Mouse (Mus musculus): ENCODE measurements at regions not wholly inside any gene's neighbourhood (a gene's known extent, or its start where the extent isn't known, plus 50 kb on each side); places are given as distances from the start of the nearest gene placed in this dataset.
"Not testable (repeated sequence)": the region's sequence is repeated elsewhere in the genome, so short reads cannot be mapped to it uniquely, and the experiment has no call there.

- Histone ChIP-seq H3K4me3 (replicated peaks; ENCODE audit: insufficient read depth, low read depth, low read length) (no peak overlapping the region), H3K27me3 (ENCODE audit: control insufficient read depth, insufficient read depth, low read length) (no peaks in the 10 kb centered on the region), H3K27ac (ENCODE audit: insufficient read depth, low read length) (no peak overlapping the region), H3K4me1 (ENCODE audit: control insufficient read depth, insufficient read depth, low read length) (no peaks in the 10 kb centered on the region)
- WGBS = 87% methylated on average over 4 of the region's 4 CpGs
- no peak for TF ChIP-seq POLR2A (IDR thresholded peaks at IDR 0.05; ENCODE audit: borderline replicate concordance, insufficient read depth, low read length)
- DNase-seq = no peak
These were observed 93.6 kb upstream of the Ifngr1 start for GRCm38 (mm10) chr10:19498112-19498511.

- H3K27ac ChIP-seq (ENCODE audit: insufficient read depth, low read length) = no peak overlapping the region
- no peak overlapping the region for H3K4me3 ChIP-seq (replicated peaks; ENCODE audit: insufficient read depth, low read depth, low read length)
- no peaks in the 10 kb centered on the region for H3K4me1 ChIP-seq (ENCODE audit: control insufficient read depth, insufficient read depth, low read length)
- no peak for DNase-seq
- H3K27me3 ChIP-seq (ENCODE audit: control insufficient read depth, insufficient read depth, low read length) = no peaks in the 10 kb centered on the region
- 83% methylated on average over 4 of the region's 4 CpGs for WGBS
- no peak for TF ChIP-seq POLR2A (IDR thresholded peaks at IDR 0.05; ENCODE audit: borderline replicate concordance, insufficient read depth, low read length)
- no peak for TF ChIP-seq CTCF (IDR thresholded peaks at IDR 0.05; ENCODE audit: borderline replicate concordance, insufficient read depth, low read depth, low read length)
These were observed 88.9 kb upstream of the Ifngr1 start for GRCm38 (mm10) chr10:19502874-19503273.

DNA sequence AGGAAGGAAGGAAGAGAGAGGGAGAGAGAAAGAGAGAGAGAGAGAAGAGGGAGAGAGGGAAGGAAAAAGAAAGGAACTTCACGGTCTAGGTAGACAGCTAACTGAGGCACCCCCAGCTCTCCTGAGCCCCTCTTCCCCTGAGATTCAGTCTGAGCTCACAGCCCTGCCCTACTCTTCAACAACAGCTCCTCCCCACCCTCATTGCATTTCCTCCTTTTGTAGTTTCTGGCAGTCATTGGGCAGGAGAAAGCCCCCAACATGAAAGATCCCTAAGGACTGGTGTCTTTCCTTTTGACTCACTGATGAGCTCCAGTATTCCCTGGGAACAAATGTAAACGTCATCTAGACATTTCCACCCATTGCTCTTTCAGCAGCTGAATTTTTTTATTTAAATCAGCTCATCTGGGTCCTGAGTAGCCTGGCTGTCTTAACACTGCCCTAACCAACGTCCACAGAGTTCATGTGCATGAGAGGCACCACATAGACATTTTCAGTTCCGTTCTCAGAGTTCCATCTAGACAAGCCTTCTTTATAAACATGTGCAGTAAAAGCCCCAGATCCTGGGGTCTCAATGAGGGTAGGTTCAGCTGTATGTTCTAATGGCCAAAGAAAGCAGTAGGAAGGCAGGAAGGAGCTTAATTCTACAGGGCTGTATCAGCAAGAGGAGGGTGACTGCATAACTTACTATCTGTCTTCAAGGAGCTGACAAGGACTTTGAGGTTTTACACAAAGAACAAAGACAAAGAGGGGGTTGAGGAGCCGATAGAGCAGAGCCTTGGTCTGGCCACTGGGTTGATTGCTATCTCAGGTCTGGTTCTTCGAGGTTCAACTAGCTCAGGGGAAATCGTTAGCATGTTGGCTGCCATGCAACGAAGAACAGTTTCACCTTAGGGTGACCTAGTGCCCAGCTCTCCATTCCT lies 87.6 kb upstream of the Ifngr1 start:
- TF ChIP-seq CTCF (IDR thresholded peaks at IDR 0.05; ENCODE audit: borderline replicate concordance, insufficient read depth, low read depth, low read length) (no peak), POLR2A (IDR thresholded peaks at IDR 0.05; ENCODE audit: borderline replicate concordance, insufficient read depth, low read length) (no peak)
- H3K27me3 ChIP-seq (ENCODE audit: control insufficient read depth, insufficient read depth, low read length) = no peaks in the 10 kb centered on the region
- 68% methylated on average over 8 of the region's 8 CpGs for WGBS
- no peak overlapping the region for H3K4me3 ChIP-seq (replicated peaks; ENCODE audit: insufficient read depth, low read depth, low read length)
- DNase-seq = no peak
- H3K27ac ChIP-seq (ENCODE audit: insufficient read depth, low read length) = no peak overlapping the region
- H3K4me1 ChIP-seq (ENCODE audit: control insufficient read depth, insufficient read depth, low read length) = no peaks in the 10 kb centered on the region

DNA sequence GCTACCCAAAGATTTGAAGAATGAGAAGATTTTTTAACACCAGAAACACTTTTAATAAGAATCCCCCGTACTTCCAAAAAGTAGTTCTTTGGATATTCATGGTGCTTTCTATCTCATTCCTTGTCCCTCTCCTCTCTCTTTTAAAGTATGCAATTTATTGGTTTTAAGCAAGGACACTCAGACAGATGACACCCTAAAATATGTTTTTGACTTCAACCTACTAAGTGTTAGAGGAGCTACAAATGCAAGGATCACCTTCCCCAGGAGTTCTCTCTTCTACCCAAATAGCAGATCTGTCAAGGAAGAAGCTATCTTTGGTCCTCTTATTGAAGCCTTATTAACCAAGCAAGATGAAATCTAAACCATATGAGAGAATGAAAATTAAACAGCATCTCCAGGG lies 86.6 kb upstream of the Ifngr1 start:
- no peaks in the 10 kb centered on the region for H3K27me3 ChIP-seq (ENCODE audit: control insufficient read depth, insufficient read depth, low read length)
- no peak for TF ChIP-seq CTCF (IDR thresholded peaks at IDR 0.05; ENCODE audit: borderline replicate concordance, insufficient read depth, low read depth, low read length)
- no peak for TF ChIP-seq POLR2A (IDR thresholded peaks at IDR 0.05; ENCODE audit: borderline replicate concordance, insufficient read depth, low read length)
- H3K4me3 ChIP-seq (replicated peaks; ENCODE audit: insufficient read depth, low read depth, low read length) = no peak overlapping the region
- no peak for DNase-seq
- H3K4me1 ChIP-seq (ENCODE audit: control insufficient read depth, insufficient read depth, low read length) = no peaks in the 10 kb centered on the region
- H3K27ac ChIP-seq (ENCODE audit: insufficient read depth, low read length) = no peak overlapping the region
- 97% methylated on average over 1 of the region's 1 CpGs for WGBS

GRCm38 (mm10) chr10:19505979-19506378 lies 85.8 kb upstream of the Ifngr1 start:
- no peak for TF ChIP-seq CTCF (IDR thresholded peaks at IDR 0.05; ENCODE audit: borderline replicate concordance, insufficient read depth, low read depth, low read length)
- TF ChIP-seq POLR2A (IDR thresholded peaks at IDR 0.05; ENCODE audit: borderline replicate concordance, insufficient read depth, low read length) = no peak
- 61% methylated on average over 6 of the region's 6 CpGs for WGBS
- no peak overlapping the region for H3K4me3 ChIP-seq (replicated peaks; ENCODE audit: insufficient read depth, low read depth, low read length)

DNA sequence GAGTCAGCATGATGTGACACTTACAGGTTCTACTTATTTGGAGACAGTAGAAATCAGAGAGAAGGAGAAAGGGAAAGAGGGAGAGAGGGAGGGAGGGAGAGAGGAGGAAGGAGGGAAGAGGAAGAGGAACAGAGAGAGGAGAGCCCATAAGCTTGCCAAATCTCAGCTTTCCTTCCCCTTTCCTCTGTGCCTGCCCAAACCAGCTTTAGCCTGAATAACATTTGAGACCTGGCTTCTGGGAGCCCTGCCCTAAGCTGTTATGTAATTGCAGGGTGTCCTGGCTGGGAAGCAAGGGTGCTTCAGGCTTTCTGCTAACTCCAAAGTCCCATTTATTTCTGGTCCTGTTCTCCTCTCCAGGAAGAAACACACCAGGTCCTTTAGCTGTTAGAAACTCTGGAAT lies 85.3 kb upstream of the Ifngr1 start:
- Histone ChIP-seq H3K4me3 (replicated peaks; ENCODE audit: insufficient read depth, low read depth, low read length) (no peak overlapping the region), H3K27me3 (ENCODE audit: control insufficient read depth, insufficient read depth, low read length) (no peaks in the 10 kb centered on the region), H3K27ac (ENCODE audit: insufficient read depth, low read length) (no peak overlapping the region), H3K4me1 (ENCODE audit: control insufficient read depth, insufficient read depth, low read length) (no peaks in the 10 kb centered on the region)
- TF ChIP-seq CTCF (IDR thresholded peaks at IDR 0.05; ENCODE audit: borderline replicate concordance, insufficient read depth, low read depth, low read length) (no peak), POLR2A (IDR thresholded peaks at IDR 0.05; ENCODE audit: borderline replicate concordance, insufficient read depth, low read length) (no peak)
- DNase-seq = no peak

More at GRCm38 (mm10) chr10:19505979-19506378, 85.8 kb upstream of the Ifngr1 start:
- Histone ChIP-seq H3K4me1 (ENCODE audit: control insufficient read depth, insufficient read depth, low read length) (no peaks in the 10 kb centered on the region), H3K27me3 (ENCODE audit: control insufficient read depth, insufficient read depth, low read length) (no peaks in the 10 kb centered on the region), H3K27ac (ENCODE audit: insufficient read depth, low read length) (no peak overlapping the region)
- no peak for DNase-seq

GRCm38 (mm10) chr10:19508221-19508745 lies 83.5 kb upstream of the Ifngr1 start:
- no peak overlapping the region for H3K4me3 ChIP-seq (replicated peaks; ENCODE audit: insufficient read depth, low read depth, low read length)
- no peaks in the 10 kb centered on the region for H3K27me3 ChIP-seq (ENCODE audit: control insufficient read depth, insufficient read depth, low read length)
- no peaks in the 10 kb centered on the region for H3K4me1 ChIP-seq (ENCODE audit: control insufficient read depth, insufficient read depth, low read length)
- no peak for DNase-seq
- no peak for TF ChIP-seq POLR2A (IDR thresholded peaks at IDR 0.05; ENCODE audit: borderline replicate concordance, insufficient read depth, low read length)
- 42% methylated on average over 5 of the region's 5 CpGs for WGBS
- no peak overlapping the region for H3K27ac ChIP-seq (ENCODE audit: insufficient read depth, low read length)

GRCm38 (mm10) chr10:19510047-19510446 lies 81.7 kb upstream of the Ifngr1 start:
- Histone ChIP-seq H3K27ac (ENCODE audit: insufficient read depth, low read length) (no peak overlapping the region), H3K27me3 (ENCODE audit: control insufficient read depth, insufficient read depth, low read length) (no peaks in the 10 kb centered on the region), H3K4me3 (replicated peaks; ENCODE audit: insufficient read depth, low read depth, low read length) (no peak overlapping the region), H3K4me1 (ENCODE audit: control insufficient read depth, insufficient read depth, low read length) (no peaks in the 10 kb centered on the region)
- no peak for DNase-seq
- TF ChIP-seq POLR2A (IDR thresholded peaks at IDR 0.05; ENCODE audit: borderline replicate concordance, insufficient read depth, low read length) = no peak
- TF ChIP-seq CTCF (IDR thresholded peaks at IDR 0.05; ENCODE audit: borderline replicate concordance, insufficient read depth, low read depth, low read length) = no peak
- 54% methylated on average over 10 of the region's 10 CpGs for WGBS

DNA sequence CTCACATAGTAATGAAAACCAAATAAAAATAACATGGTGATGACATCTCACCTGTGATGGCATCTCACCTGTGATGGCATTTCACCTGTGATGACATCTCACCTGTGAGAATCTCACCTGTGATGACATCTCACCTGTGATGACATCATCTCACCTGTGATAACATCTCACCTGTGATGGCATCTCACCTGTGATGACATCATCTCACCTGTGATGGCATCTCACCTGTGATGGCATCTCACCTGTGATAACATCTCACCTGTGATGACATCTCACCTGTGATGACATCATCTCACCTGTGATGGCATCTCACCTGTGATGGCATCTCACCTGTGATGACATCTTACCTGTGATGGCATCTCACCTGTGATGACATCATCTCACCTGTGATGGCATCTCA lies 77.4 kb upstream of the Ifngr1 start:
- not testable (repeated sequence) for H3K27me3 ChIP-seq (ENCODE audit: control insufficient read depth, insufficient read depth, low read length); H3K4me3 ChIP-seq (replicated peaks; ENCODE audit: insufficient read depth, low read depth, low read length); DNase-seq; H3K27ac ChIP-seq (ENCODE audit: insufficient read depth, low read length); H3K4me1 ChIP-seq (ENCODE audit: control insufficient read depth, insufficient read depth, low read length)

Data from cerebellum, adult 2 months (tissue).